Mouse (Mus musculus): ENCODE results near the gene Ankrd12.

Ankrd12 gene

GRCm38 (mm10) chr17:65953959-65954358 lies 122.9 kb downstream of the Ankrd12 start:
- Histone ChIP-seq H3K4me1 (replicated peaks; ENCODE audit: low read depth, low read length) (peaks cover 73% of the 10 kb centered on the region), H3K36me3 (ENCODE audit: insufficient read depth, low read length) (no peaks in the 10 kb centered on the region), H3K9me3 (ENCODE audit: low read length) (no peaks in the 10 kb centered on the region), H3K27me3 (ENCODE audit: insufficient read depth, low read length) (no peaks in the 10 kb centered on the region), H3K4me3 (replicated peaks; ENCODE audit: low read length) (no peak overlapping the region)
- TF ChIP-seq NANOG (IDR thresholded peaks at IDR 0.05; ENCODE audit: borderline replicate concordance, low read length) (no peak), CTCF (conservative IDR thresholded peaks at IDR 0.05; ENCODE audit: low read length) (no peak), POU5F1 (IDR thresholded peaks at IDR 0.05; ENCODE audit: borderline replicate concordance, low read length) (no peak)

- Histone ChIP-seq H3K9me3 (ENCODE audit: low read length) (no peaks in the 10 kb centered on the region), H3K36me3 (ENCODE audit: insufficient read depth, low read length) (peaks cover 16% of the 10 kb centered on the region), H3K4me3 (replicated peaks; ENCODE audit: low read length) (no peak overlapping the region), H3K4me1 (replicated peaks; ENCODE audit: low read depth, low read length) (peaks cover 64% of the 10 kb centered on the region), H3K27me3 (ENCODE audit: insufficient read depth, low read length) (no peaks in the 10 kb centered on the region)
- no peak for TF ChIP-seq POU5F1 (IDR thresholded peaks at IDR 0.05; ENCODE audit: borderline replicate concordance, low read length)
- no peak for TF ChIP-seq NANOG (IDR thresholded peaks at IDR 0.05; ENCODE audit: borderline replicate concordance, low read length)
These were observed 124.8 kb downstream of the Ankrd12 start for GRCm38 (mm10) chr17:65952083-65952482.

- Histone ChIP-seq H3K36me3 (ENCODE audit: insufficient read depth, low read length) (peaks cover 25% of the 10 kb centered on the region), H3K4me3 (replicated peaks; ENCODE audit: low read length) (peak within 1 kb of the TSS; percentile 94), H3K27me3 (ENCODE audit: insufficient read depth, low read length) (no peaks in the 10 kb centered on the region), H3K4me1 (replicated peaks; ENCODE audit: low read depth, low read length) (peaks cover 51% of the 10 kb centered on the region), H3K9me3 (ENCODE audit: low read length) (peaks cover 4% of the 10 kb centered on the region; the same call in 1 of the 2 replicates)
- TF ChIP-seq CTCF (conservative IDR thresholded peaks at IDR 0.05; ENCODE audit: low read length) (0 out of 2 replicates have a peak, but pooled peaks have one; percentile 17), POU5F1 (IDR thresholded peaks at IDR 0.05; ENCODE audit: borderline replicate concordance, low read length) (no peak)
These were observed 126.1 kb downstream of the Ankrd12 start, which contains the start of gene Twsg1 for GRCm38 (mm10) chr17:65950622-65951404. Gene Twsg1, minus strand, starts transcription at chr17:65951226.

GRCm38 (mm10) chr17:65950183-65950582 lies 126.7 kb downstream of the Ankrd12 start:
- H3K4me1 ChIP-seq (replicated peaks; ENCODE audit: low read depth, low read length): peaks cover 46% of the 10 kb centered on the region
- H3K36me3 ChIP-seq (ENCODE audit: insufficient read depth, low read length): peaks cover 30% of the 10 kb centered on the region
- TF ChIP-seq NANOG (IDR thresholded peaks at IDR 0.05; ENCODE audit: borderline replicate concordance, low read length) (no peak), CTCF (conservative IDR thresholded peaks at IDR 0.05; ENCODE audit: low read length) (no peak), POU5F1 (IDR thresholded peaks at IDR 0.05; ENCODE audit: borderline replicate concordance, low read length) (no peak)
- peak overlapping the region; percentile 94 for H3K4me3 ChIP-seq (replicated peaks; ENCODE audit: low read length)
- peaks cover 4% of the 10 kb centered on the region; the same call in 1 of the 2 replicates for H3K9me3 ChIP-seq (ENCODE audit: low read length)
- H3K27me3 ChIP-seq (ENCODE audit: insufficient read depth, low read length): no peaks in the 10 kb centered on the region

- H3K9me3 ChIP-seq (ENCODE audit: low read length): peaks cover 4% of the 10 kb centered on the region; the same call in 1 of the 2 replicates
- H3K4me3 ChIP-seq (replicated peaks; ENCODE audit: low read length): no peak overlapping the region
- peaks cover 36% of the 10 kb centered on the region for H3K36me3 ChIP-seq (ENCODE audit: insufficient read depth, low read length)
- H3K4me1 ChIP-seq (replicated peaks; ENCODE audit: low read depth, low read length): peaks cover 31% of the 10 kb centered on the region
- no peaks in the 10 kb centered on the region for H3K27me3 ChIP-seq (ENCODE audit: insufficient read depth, low read length)
- no peak for TF ChIP-seq NANOG (IDR thresholded peaks at IDR 0.05; ENCODE audit: borderline replicate concordance, low read length)
- no peak for TF ChIP-seq CTCF (conservative IDR thresholded peaks at IDR 0.05; ENCODE audit: low read length)
- no peak for TF ChIP-seq POU5F1 (IDR thresholded peaks at IDR 0.05; ENCODE audit: borderline replicate concordance, low read length)
These were observed 129.6 kb downstream of the Ankrd12 start for GRCm38 (mm10) chr17:65947307-65947706.

- no peaks in the 10 kb centered on the region for H3K27me3 ChIP-seq (ENCODE audit: insufficient read depth, low read length)
- H3K4me1 ChIP-seq (replicated peaks; ENCODE audit: low read depth, low read length): peaks cover 44% of the 10 kb centered on the region
- peaks cover 4% of the 10 kb centered on the region; the same call in 1 of the 2 replicates for H3K9me3 ChIP-seq (ENCODE audit: low read length)
- peaks cover 36% of the 10 kb centered on the region for H3K36me3 ChIP-seq (ENCODE audit: insufficient read depth, low read length)
- TF ChIP-seq NANOG (IDR thresholded peaks at IDR 0.05; ENCODE audit: borderline replicate concordance, low read length) (no peak), POU5F1 (IDR thresholded peaks at IDR 0.05; ENCODE audit: borderline replicate concordance, low read length) (no peak), CTCF (conservative IDR thresholded peaks at IDR 0.05; ENCODE audit: low read length) (no peak)
- H3K4me3 ChIP-seq (replicated peaks; ENCODE audit: low read length): no peak overlapping the region
These were observed 131.5 kb downstream of the Ankrd12 start for GRCm38 (mm10) chr17:65945420-65945819.

- peaks cover 53% of the 10 kb centered on the region for H3K4me1 ChIP-seq (replicated peaks; ENCODE audit: low read depth, low read length)
- no peaks in the 10 kb centered on the region for H3K27me3 ChIP-seq (ENCODE audit: insufficient read depth, low read length)
These were observed 134.5 kb downstream of the Ankrd12 start for GRCm38 (mm10) chr17:65942394-65942793.

GRCm38 (mm10) chr17:65941275-65941674 lies 135.6 kb downstream of the Ankrd12 start:
- Histone ChIP-seq H3K36me3 (ENCODE audit: insufficient read depth, low read length) (peaks cover 42% of the 10 kb centered on the region), H3K27me3 (ENCODE audit: insufficient read depth, low read length) (no peaks in the 10 kb centered on the region), H3K4me1 (replicated peaks; ENCODE audit: low read depth, low read length) (peaks cover 64% of the 10 kb centered on the region), H3K4me3 (replicated peaks; ENCODE audit: low read length) (peak overlapping the region; percentile 39), H3K9me3 (ENCODE audit: low read length) (peaks cover under 1% of the 10 kb centered on the region; the same call in 1 of the 2 replicates)
- no peak for TF ChIP-seq CTCF (conservative IDR thresholded peaks at IDR 0.05; ENCODE audit: low read length)
- TF ChIP-seq NANOG (IDR thresholded peaks at IDR 0.05; ENCODE audit: borderline replicate concordance, low read length): no peak
- TF ChIP-seq POU5F1 (IDR thresholded peaks at IDR 0.05; ENCODE audit: borderline replicate concordance, low read length): no peak

More at GRCm38 (mm10) chr17:65942394-65942793, 134.5 kb downstream of the Ankrd12 start:
- Histone ChIP-seq H3K9me3 (ENCODE audit: low read length) (peaks cover 4% of the 10 kb centered on the region; the same call in 1 of the 2 replicates), H3K36me3 (ENCODE audit: insufficient read depth, low read length) (peaks cover 42% of the 10 kb centered on the region), H3K4me3 (replicated peaks; ENCODE audit: low read length) (no peak overlapping the region)
- TF ChIP-seq POU5F1 (IDR thresholded peaks at IDR 0.05; ENCODE audit: borderline replicate concordance, low read length) (no peak), CTCF (conservative IDR thresholded peaks at IDR 0.05; ENCODE audit: low read length) (no peak), NANOG (IDR thresholded peaks at IDR 0.05; ENCODE audit: borderline replicate concordance, low read length) (no peak)

All from E14TG2a.4 (cell line).